Mouse (Mus musculus): ENCODE data around the gene Tmem189. TPM values are rescaled to one million over a fixed set of nuclear protein-coding genes. Genes with fewer than 3 reads are reported as not detected.

Gene Tmem189
- total RNA-seq, 2 experiments from 2014 or later: 42.3 to 43.0 TPM

- Histone ChIP-seq H3K27ac (peak overlapping the region; percentile 88; the same call in 1 of the 2 replicates), H3K4me3 (peak overlapping the region; percentile 74)
- DNase-seq (ENCODE audit: extremely low spot score in 1 of 2, low spot score in 2 of 2): peak; percentile 27 to 46
- intact Hi-C loops (cut with DNase I): loop anchor here (5.0 to 10.0 kb wide), 3 partner anchors 394 to 517 kb away; partner anchors contain the start of genes Adnp and Pard6b
- TF ChIP-seq CTCF (IDR thresholded peaks at IDR 0.05): no peak
Observed at GRCm38 (mm10) chr2:167688126-167688497, 1.5 kb downstream of the Tmem189 start.

- Histone ChIP-seq H3K4me3 (no peak overlapping the region), H3K27ac (no peak overlapping the region)
- no peak for DNase-seq (ENCODE audit: extremely low spot score in 1 of 2, low spot score in 2 of 2)
- no peak for TF ChIP-seq CTCF (IDR thresholded peaks at IDR 0.05)
- intact Hi-C loops (cut with DNase I): loop anchor here (5.0 to 10.0 kb wide), 3 partner anchors 395 to 517 kb away; partner anchors contain the start of genes Adnp and Pard6b
Observed at GRCm38 (mm10) chr2:167687651-167688101, 1.9 kb downstream of the Tmem189 start.

GRCm38 (mm10) chr2:167687250-167687586 is 2.4 kb downstream of the Tmem189 start:
- DNase-seq (ENCODE audit: extremely low spot score in 1 of 2, low spot score in 2 of 2): no peak
- intact Hi-C loops (cut with DNase I): loop anchor here (5.0 to 10.0 kb wide), 3 partner anchors 395 to 518 kb away; partner anchors contain the start of genes Adnp and Pard6b
- Histone ChIP-seq H3K4me3 (no peak overlapping the region), H3K27ac (no peak overlapping the region)
- no peak for TF ChIP-seq CTCF (IDR thresholded peaks at IDR 0.05)

- no peak for DNase-seq (ENCODE audit: extremely low spot score in 1 of 2, low spot score in 2 of 2)
- intact Hi-C loops (cut with DNase I): loop anchor here (5.0 to 10.0 kb wide), 3 partner anchors 396 to 518 kb away; partner anchors contain the start of genes Adnp and Pard6b
- Histone ChIP-seq H3K27ac (no peak overlapping the region), H3K4me3 (no peak overlapping the region)
- no peak for TF ChIP-seq CTCF (IDR thresholded peaks at IDR 0.05)
Observed at GRCm38 (mm10) chr2:167686382-167687249, 3.0 kb downstream of the Tmem189 start.

- H3K4me3 ChIP-seq: no peak overlapping the region
- no peak for TF ChIP-seq CTCF (IDR thresholded peaks at IDR 0.05)
- intact Hi-C loops (cut with DNase I): loop anchor here (1.0 to 10.0 kb wide), 5 partner anchors 209 to 519 kb away; partner anchors contain the start of genes Adnp and Pard6b
- no peak for DNase-seq (ENCODE audit: extremely low spot score in 1 of 2, low spot score in 2 of 2)
- H3K27ac ChIP-seq: no peak overlapping the region
Observed at GRCm38 (mm10) chr2:167685865-167686264, 3.8 kb downstream of the Tmem189 start.

- DNase-seq (ENCODE audit: extremely low spot score in 1 of 2, low spot score in 2 of 2): peak; percentile 93 to 97
- peak; percentile 98 for TF ChIP-seq CTCF (IDR thresholded peaks at IDR 0.05)
- Histone ChIP-seq H3K27ac (no peak overlapping the region), H3K4me3 (no peak overlapping the region)
- intact Hi-C loops (cut with DNase I): loop anchor here (1.0 to 10.0 kb wide), 5 partner anchors 210 to 520 kb away; partner anchors contain the start of genes Adnp and Pard6b
Observed at GRCm38 (mm10) chr2:167685137-167685536, 4.5 kb downstream of the Tmem189 start.

- Histone ChIP-seq H3K27ac (no peak overlapping the region), H3K4me3 (no peak overlapping the region)
- TF ChIP-seq CTCF (IDR thresholded peaks at IDR 0.05): no peak
- no peak for DNase-seq (ENCODE audit: extremely low spot score in 1 of 2, low spot score in 2 of 2)
- intact Hi-C loops (cut with DNase I): loop anchor here (2.0 to 10.0 kb wide), 2 partner anchors 333 to 521 kb away; partner anchors contain the start of gene Adnp
Observed at GRCm38 (mm10) chr2:167683721-167684120, 5.9 kb downstream of the Tmem189 start.

GRCm38 (mm10) chr2:167680657-167681056 is 9.0 kb downstream of the Tmem189 start:
- intact Hi-C loops (cut with DNase I): loop anchor here (2.0 to 10.0 kb wide), 2 partner anchors 148 to 524 kb away; partner anchors contain the start of gene Adnp
- H3K4me3 ChIP-seq: no peak overlapping the region
- DNase-seq (ENCODE audit: extremely low spot score in 1 of 2, low spot score in 2 of 2): peak in 1 of 2 experiments; percentile 31
- TF ChIP-seq CTCF (IDR thresholded peaks at IDR 0.05): peak; percentile 60
- no peak overlapping the region for H3K27ac ChIP-seq

- Histone ChIP-seq H3K27ac (no peak overlapping the region), H3K4me3 (no peak overlapping the region)
- DNase-seq (ENCODE audit: extremely low spot score in 1 of 2, low spot score in 2 of 2): peak; percentile 79 to 80
- intact Hi-C loops (cut with DNase I): loop anchor here (2.0 to 10.0 kb wide), 2 partner anchors 147 to 525 kb away; partner anchors contain the start of gene Adnp
- TF ChIP-seq CTCF (IDR thresholded peaks at IDR 0.05): peak; percentile 87
Observed at GRCm38 (mm10) chr2:167679902-167680430, 9.7 kb downstream of the Tmem189 start.

GRCm38 (mm10) chr2:167678600-167678999 is 11.0 kb downstream of the Tmem189 start:
- peak; percentile 46 for TF ChIP-seq CTCF (IDR thresholded peaks at IDR 0.05)
- no peak overlapping the region for H3K4me3 ChIP-seq
- DNase-seq (ENCODE audit: extremely low spot score in 1 of 2, low spot score in 2 of 2): no peak
- intact Hi-C loops (cut with DNase I): no loop called here
- no peak overlapping the region for H3K27ac ChIP-seq

- peak; percentile 57 for TF ChIP-seq CTCF (IDR thresholded peaks at IDR 0.05)
- Histone ChIP-seq H3K4me3 (no peak overlapping the region), H3K27ac (no peak overlapping the region)
- DNase-seq (ENCODE audit: extremely low spot score in 1 of 2, low spot score in 2 of 2): no peak
- intact Hi-C loops (cut with DNase I): loop anchor here (1.0 kb wide), 1 partner anchor 34 kb away; no protein-coding TSS in a partner anchor
Observed at GRCm38 (mm10) chr2:167675120-167675909, 14.3 kb downstream of the Tmem189 start.

Measured in left cerebral cortex, adult 2 months (tissue).